Mouse (Mus musculus) mature B cell (primary cell): ENCODE measurements at regions not wholly inside any gene's neighbourhood (a gene's known extent, or its start where the extent isn't known, plus 50 kb on each side); places are given as distances from the start of the nearest gene placed in this dataset.

Source experiments
- in situ Hi-C: fragments of 300-500 bp; cut with MboI; formaldehyde crosslinking; loops from 2 replicates; pipeline ENCODE4 v1.14.3; 2019

DNA sequence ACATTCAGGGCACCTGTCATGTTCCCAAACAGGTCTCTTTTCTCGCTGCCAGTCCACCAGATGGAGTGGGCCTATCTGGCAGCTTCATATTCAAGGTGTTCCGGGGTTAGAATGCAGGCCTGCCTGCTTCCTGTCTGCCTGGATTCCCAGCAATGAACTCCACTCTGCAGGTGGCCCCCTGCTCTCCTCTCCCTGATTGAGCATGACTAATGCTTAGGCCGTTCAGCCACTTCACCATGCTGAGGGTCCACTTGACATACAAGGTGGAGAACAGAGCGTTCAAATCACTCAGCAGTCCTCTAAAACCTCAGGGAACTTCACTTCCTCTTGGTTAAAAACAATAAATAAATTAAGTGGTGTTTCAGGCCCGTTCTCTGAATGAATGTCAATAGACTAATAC is 112.1 kb upstream of the Ralgapa2 start:
- in situ Hi-C loops, result loop anchor here (25.0 kb wide), 1 partner anchor 563 kb away; the partner anchor contains the start of gene Nkx2-2

DNA sequence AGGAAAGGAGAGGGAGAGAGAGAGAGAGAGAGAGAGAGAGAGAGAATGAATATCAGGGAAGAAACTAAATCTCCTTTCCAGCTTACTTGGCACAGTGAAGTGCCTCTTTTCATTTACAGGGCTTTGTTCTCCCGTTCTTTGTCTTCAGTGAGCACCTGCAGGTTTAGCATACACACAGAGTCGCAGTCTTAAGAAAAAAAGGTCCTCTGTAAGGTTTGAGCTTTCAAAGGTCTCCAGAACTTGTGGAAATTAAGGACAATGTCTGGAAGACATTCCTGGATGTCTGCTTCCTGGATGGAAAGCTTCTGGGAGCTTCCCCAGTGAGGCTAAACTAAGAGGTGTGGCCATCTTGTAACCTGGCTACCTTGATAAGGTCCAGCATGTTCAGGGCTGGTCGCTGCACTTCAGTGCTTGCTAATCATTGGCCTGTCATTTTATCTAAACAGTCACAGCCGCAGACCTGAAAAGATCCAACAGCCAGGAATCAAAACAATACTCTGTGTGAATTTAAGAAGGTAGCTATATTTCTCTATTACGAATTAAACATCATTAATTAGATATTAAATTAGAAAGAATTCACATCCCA is 113.1 kb upstream of the Ralgapa2 start:
- in situ Hi-C loops, result no loop called here

DNA sequence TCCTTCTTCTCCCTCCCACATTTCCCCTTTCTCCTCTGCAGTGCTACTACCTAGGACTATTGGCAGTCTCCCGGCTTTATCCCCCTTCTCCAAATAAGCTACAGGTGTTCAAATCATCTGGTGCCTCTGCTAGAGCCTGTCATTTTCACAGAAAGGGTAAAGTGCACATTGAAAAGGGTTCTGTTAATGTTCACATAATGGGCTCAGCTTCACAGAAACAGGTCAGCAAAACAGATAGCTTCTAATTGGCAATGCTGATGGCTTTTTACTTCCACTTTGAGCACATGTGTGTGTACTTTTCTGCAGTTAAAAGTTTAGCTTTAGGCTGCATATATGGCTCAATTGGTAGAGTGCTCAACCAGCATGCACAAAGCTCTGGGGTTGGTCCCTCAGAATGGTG is 114.4 kb upstream of the Ralgapa2 start:
- in situ Hi-C loops, result no loop called here

DNA sequence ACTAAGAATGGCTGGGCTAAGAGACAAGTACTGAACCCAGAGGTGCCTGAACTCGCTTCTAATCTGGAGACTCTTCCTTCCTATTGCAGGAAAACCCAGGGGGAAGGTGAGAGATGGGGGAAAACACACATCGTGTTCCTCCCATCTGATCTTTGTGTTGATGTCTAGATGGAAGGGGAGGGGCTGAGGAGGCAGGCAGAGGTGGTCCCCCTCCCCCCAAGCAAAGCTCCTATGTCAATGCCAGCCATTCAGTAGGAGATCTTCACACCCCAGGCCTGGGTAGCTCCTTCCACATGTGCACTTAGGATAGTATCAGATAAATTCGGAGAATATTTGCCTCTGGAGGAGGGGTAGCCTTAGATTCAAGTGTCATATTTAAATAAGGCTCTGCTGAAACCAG is 118.0 kb upstream of the Ralgapa2 start:
- in situ Hi-C loops, result no loop called here

DNA sequence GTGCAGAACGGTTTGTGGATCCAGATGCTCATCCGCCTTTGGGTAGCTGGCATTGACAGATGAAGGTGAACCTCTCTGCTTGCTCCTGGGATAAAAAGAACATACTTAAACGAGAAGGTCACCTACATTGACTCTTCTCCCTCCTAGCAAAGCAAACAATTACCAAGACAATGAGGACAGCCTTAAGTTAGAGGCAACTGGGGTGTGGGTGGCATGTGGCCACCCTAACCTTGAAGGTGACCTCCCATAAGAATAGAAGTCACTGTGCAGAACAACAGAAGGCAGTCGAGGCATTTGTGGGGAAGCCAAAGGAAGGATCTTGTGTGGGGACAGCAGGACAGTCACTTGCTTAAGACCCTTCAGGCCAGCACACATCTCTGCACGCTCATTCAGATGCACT is 119.0 kb upstream of the Ralgapa2 start:
- in situ Hi-C loops, result no loop called here

DNA sequence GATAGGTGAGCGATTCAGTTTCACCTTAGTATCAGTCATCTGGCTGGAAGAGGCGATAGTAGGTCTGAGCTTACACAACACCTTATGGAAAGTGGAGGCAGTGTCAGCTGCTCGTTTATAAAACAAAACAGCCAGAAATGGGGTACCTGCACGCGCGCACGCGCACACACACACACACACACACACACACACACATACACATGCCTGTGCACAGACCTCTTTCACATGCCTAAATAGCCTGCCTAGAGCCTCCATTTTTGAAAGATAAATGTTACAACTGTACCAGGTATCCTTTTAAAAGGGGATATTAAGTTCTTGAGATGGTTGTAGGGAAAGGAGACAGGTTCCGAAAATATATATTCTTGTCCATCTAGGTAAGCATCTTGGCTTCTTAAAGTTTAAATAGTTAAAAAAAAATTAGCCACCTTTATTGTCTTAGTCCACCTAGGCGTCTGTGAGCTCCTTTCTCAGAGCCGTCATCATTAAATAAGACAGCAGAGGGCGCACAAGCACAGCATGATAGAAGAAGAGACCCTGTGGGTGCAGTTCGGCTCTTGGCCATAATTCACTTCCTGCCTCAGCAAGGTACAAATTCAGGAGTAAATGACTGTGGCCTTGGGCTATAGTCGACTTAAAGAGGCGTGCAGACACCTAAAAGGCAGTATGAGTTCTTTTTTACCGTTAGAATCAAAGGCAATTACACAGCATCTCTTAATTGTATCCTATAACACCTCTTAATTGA is 121.4 kb upstream of the Ralgapa2 start:
- in situ Hi-C loops, result no loop called here

DNA sequence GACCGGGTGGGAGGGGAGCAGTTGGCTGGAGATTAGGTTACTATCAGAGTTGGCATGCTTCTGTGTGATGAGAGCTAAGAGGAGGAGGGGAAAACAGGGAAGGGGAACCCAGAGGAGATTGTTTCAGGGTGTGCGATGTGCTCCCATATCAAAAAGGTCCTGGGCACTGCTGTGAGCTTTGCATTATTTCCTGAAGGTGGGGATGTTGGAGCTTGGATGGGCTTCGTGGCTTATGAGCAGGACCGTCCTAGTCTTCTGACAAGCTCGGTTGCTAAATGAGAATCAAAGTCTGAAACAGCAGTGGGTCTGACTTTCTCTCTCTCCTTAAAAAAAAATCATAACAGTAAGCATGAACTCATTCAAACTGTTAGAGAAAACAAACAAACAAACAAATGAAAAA is 125.4 kb upstream of the Ralgapa2 start:
- in situ Hi-C loops, result no loop called here

DNA sequence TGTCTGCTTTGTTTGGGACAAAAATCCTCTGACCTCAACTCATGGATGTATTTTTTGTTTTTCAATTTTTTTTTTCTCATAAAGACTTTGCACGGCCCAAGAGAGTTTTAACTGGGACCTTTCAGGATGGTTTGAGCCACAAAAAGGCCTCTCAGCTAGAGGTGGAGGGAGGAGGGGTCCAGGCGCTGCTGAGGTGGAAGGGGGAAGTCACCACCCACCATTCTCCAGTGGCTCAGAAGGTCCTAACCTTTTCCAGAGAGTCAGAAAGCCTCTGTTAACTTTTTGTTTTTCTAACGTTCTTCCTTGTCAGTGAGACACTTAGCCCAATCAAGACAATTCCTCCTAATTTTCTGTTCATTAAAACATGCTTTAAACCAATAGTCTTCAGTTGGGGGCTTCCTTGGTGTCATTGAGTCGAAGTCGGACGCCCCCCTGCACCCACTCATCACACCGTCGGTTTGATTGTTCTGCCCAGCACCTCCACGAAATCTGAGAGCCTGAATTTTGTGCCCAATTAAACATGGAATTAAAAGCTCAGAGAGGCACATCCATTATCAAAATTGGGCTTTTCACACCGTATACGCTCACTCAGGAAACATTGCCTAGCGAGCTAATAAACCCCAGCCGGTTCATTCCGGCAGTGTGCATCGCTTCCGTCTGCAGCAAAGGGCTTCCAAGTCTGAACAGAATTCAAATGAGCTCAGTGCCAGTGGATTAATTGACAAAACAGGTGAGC is 134.3 kb upstream of the Ralgapa2 start:
- in situ Hi-C loops, result no loop called here

DNA sequence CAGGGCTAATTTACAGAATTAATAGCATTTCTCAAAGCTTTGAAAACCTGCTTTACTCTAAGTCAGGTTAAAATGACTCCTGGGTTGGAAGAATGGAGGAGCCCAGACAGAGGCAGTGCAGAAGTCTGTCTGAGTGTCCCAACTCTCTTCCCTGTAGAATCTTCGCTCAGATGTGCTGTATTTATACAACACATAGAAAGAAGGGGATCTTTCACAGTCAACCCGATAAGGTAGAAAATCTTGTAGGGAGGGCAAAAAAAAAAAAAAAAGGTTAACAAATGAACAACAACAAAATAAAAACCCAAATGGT is 134.8 kb upstream of the Ralgapa2 start:
- in situ Hi-C loops, result no loop called here

DNA sequence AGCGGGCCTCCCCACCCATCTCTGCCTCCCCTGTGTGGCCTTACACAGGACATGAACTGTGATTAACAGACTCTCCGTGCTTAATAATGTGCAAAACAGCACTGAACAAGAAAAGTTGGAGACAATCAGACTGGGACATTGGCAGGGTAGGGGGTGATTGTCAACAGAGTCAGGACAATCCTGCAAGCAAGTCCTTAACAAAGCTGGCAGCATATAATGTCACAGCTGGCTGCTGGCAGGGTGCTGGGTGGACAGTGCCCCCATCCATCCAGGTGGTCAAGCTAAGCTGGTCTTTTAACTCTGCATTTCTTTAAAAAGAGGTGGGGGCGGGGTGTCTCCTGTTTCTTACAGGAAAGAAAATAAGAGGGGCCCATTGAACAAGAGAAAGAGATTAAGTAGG is 149.2 kb upstream of the Ralgapa2 start:
- in situ Hi-C loops, result no loop called here

DNA sequence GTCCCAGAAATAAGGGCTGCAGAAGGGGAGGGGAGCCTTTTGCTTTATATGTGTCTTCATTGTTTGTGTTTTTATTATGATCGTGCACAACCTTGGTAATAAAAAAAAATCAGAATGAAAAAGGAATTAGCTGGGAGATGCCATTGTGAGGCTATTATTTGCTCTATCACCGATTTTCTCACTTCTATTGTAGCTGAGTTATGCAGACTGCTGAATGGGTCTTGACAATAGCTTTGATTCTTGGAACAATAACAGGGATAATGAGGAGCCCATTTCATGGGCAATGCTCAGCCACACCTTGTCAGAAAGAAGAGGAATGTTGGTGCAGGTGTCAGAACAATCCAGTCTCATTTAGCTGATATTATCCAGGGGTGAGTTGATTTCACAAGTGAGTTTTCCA is 160.6 kb upstream of the Ralgapa2 start:
- in situ Hi-C loops, result no loop called here

DNA sequence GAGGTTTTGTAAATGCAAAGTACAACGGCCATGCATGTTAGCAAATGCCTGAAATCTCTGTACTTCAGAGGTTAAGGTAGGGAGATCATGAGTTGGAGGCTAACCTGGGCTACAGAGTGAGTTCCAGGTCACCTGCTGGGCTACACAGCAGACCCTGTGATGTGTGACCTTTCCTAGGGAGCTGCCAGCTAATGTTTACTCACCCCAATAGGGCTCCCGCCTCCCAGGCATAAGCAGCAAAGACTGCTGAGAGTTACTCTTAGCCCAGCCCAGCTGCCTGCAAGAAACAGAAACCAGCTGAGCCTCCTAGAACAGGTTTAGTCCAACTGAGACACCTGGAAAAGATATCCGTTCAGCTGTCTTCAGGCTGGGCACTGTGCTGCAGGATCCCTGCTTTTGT is 169.8 kb upstream of the Ralgapa2 start:
- in situ Hi-C loops, result no loop called here

DNA sequence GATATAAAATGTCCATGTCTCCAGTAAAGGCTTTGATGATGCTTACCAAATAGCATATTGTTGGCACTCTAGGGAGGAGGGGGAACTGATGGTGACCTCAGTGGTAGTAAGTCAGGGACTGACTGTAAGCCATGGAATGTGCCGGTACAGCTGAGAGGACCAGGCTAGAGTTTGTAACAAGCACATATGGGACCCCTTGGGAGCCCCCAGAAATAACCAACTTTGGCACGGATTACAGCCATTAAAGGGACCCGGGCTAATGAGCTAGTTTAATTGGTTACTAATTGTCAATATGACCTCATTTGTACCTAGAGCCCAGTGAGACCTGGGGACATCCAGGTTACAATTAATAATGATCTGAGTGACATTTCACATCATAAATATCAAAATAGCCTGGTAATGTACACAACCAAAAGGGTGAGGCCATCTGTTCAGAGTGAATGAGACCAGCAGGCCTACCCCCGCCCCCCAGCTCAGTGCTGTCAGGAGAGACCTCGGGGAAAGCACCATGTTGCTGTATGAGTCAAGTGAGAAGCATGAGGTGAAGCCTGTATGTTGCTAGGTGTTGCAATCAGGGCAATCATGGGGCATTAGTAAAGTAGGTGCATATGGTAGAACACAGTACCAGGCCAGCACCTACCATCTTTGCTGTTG is 169.7 kb upstream of the Kiz start:
- in situ Hi-C loops, result no loop called here

DNA sequence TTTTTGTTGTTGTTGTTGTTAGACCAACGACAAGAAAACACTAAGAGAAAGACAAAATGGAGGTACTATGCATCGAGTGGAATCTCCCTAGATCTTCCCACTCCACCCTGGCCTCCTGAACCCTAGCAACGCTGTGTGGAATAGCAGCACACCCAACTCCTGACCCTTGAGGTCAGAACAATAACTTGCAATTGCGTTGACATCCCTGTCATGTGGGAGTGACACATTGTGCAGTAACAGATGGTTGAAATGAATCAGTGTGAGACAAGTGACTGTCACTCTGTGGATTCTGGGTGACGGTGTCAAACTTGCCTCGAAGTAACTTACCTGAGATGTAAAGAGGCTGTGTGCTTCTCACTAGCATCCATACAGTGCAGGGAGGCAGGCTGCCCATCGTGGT is 167.1 kb upstream of the Kiz start:
- in situ Hi-C loops, result no loop called here

DNA sequence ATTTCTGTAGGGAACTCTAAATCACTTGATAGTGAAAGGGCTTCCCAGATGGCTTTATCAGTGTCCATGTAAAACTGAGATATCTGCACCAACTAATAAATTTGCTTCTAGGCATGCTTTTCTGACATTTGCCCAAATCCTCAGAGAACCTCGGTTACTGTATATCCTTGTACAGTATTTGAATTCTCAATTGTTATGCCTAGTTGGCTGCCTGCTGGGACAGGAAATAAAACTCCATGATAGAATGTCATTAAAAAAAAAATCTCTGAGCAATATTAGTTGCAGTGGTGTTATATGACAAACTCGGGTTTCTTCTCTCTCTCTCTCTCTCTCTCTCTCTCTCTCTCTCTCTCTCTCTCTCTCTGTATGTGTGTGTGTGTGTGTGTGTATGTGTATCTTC is 162.2 kb upstream of the Kiz start:
- in situ Hi-C loops, result no loop called here

DNA sequence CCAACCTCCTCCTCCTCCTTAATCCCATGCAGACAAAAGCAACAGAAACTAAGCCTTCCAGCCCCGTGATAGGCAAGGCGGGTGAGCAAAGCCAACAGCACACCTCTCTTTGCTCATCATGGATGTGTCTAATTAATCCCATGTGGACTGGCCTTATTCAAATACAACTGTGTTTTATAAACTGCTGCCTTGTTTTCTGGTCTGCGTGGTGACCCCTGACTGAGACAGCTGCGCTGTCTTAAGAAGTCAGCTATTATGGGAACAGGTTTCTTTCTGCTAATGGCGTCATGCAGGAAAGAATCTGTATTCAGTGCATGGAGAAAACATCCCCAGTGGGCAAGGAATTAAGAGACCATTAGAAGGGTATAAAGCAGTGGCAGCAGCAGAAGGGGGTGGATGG is 161.6 kb upstream of the Kiz start:
- in situ Hi-C loops, result no loop called here

DNA sequence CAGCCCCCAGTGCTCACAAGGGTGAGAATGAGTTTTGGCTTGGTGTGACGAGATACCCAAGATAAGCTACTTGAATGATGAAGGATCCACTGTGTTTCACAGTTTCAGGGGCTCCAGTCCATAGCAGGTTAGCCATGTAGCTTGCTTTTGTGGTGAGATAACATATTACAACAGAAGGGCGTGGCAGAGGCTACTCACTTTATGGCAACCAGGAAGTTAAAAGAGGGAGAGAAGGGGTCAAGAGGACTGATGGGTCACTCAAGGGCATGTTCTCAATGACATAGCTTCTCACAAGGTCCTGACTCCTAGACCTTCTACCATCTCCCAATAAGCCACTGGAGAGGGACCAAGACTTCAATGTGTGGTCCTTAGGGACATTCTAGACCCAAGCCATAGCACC is 159.4 kb upstream of the Kiz start:
- in situ Hi-C loops, result no loop called here

DNA sequence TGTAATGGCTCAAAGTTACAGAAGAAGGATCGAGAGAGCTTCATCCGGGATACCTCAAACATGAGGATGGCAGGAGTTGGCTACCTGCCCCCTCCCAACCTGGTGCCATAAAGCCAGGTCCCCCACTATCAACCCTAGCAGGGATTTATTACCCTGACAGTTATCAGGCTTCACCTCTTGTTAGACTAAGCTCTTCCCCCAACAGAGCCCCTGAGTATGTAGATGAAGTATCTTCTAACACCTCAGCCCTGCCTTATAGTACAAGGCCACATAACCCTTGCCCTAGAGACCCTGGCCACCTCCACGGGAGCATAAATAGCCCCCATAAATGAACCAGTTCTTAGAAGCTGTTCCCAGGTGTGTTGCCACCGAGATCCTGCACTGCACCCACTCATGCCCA is 158.9 kb upstream of the Kiz start:
- in situ Hi-C loops, result no loop called here

DNA sequence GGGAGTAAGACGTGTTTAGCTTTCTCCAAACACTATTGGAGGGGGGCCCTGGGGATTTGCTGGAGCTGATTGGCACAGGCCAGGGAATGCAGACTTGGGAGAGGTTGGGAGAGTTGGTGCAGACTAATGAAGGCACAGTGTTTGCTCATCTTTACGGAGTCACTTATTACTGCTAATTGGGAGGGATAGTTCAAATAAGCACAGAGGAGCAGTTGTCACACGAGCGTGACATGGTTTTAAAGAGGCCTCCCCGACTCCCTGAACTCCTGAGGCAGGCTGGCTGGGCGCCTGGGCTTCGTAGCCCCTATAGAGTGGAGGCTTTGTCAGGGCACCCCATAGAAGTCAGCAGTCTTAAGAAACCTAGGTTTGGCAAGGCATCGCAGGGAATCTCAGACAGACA is 145.0 kb upstream of the Kiz start:
- in situ Hi-C loops, result no loop called here

DNA sequence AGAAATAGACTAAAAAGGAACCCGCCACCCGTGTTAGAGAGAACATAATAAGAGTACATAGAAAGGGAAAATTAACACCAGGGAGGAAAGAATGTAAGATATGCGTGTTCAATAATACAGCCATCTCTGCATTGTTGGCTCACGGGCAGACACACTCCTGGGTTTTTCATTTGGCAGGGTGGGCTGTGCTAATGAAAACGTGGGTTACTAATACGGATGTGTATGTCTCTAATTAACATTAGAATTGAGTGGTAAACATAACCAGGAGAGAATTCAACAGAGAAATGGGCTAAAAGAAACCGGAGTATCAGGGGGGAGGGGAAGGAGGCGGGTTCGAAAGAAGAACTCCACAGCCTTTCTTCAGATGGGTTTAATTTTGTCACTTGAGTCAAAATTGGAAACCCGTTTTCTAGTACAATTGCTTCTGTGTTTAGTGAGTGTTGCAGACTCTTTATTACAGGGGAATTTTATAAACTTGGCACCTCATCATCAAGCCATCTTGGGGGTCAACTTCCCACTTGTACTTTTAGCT is 134.4 kb upstream of the Kiz start:
- in situ Hi-C loops, result no loop called here

DNA sequence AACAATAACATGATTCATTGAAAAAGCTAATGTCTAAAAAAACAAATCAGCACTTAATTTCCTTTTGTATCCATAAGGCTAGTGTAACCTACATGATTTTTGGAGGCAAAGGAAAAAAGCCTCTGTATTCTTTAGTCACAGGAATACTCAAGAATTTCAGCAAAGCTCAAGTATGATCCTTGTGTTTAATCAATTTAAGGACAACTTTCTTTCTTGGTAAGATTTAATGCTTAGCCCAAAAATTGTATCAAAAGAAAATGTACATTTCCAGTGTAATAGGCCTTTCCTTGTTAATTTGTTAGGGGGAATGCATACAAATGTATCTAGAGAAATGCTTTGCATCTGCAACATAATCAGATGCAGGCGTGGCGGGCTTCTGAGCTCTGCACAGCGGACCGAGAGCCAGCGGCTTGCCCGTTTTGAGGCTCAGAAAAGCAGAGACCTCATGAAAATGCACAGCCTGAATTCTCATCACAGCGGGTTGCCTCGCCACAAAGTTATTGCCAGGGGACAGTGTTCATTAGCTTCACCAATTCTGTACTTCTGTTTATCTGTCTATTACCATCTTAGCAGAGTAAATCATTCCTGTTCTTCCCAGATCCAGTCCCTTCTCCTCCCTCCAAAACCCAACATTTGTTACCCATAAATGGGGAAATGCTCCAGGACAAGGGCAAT is 133.2 kb upstream of the Kiz start:
- in situ Hi-C loops, result no loop called here

DNA sequence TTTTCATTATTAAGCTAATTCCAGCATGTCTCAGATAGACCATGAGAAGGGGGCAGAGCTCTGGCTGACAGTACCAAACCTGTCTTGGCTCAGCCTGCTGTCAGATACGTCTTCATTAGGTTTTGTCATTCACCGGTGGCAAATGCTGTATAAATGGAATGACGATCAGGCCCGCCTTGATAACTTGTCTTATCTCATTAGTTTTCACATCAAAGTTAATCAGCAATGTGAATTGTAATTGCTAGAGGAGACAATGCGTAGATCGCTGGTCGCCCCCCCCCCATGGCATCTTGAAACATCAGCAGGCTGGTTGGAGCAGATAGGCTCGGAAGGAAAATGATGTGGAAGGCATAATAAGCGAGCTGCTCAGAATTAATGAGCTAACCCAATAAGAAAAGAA is 132.5 kb upstream of the Kiz start:
- in situ Hi-C loops, result no loop called here
